Mouse (Mus musculus): Measurements from ENCODE around the gene Pole2. TPM values are rescaled to one million over a fixed set of nuclear protein-coding genes. Genes with fewer than 3 reads are reported as not detected.
A peak's percentile ranks its signal among the peaks of the same experiment; 100 is the strongest.
"Not testable (repeated sequence)": the region's sequence is repeated elsewhere in the genome, so short reads cannot be mapped to it uniquely, and the experiment has no call there.

Gene Pole2
- polyA plus RNA-seq, 1 experiment from 2014 or later: 25.8 TPM

DNA sequence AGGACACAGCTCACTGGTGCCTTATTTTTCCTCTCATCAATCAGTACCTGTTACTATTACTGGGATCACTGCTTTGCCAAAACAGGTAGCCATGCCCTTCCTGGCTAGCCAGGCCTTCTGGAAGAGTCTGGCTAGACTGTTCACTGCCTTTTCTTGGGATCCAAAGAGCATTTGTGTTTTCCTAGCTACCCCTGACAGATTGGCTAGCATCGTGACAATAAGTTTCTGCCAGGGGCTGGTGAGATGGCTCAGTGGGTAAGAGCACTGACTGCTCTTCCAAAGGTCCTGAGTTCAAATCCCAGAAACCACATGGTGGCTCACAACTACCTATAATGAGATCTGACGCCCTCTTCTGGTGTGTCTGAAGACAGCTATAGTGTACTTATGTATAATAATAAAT is 67.3 kb downstream of the Pole2 start:
- H3K9me3 ChIP-seq (ENCODE audit: control insufficient read depth, low read length); H3K4me1 ChIP-seq (replicated peaks; ENCODE audit: control insufficient read depth, insufficient read depth, low read length); H3K27ac ChIP-seq (ENCODE audit: low read depth, low read length); H3K36me3 ChIP-seq (ENCODE audit: control insufficient read depth, insufficient read depth, low read length); H3K9ac ChIP-seq (ENCODE audit: low read depth, low read length); ATAC-seq (ENCODE audit: low FRiP score); H3K27me3 ChIP-seq (ENCODE audit: control insufficient read depth, insufficient read depth, low read length); H3K4me2 ChIP-seq (replicated peaks; ENCODE audit: low read depth, low read length); DNase-seq (ENCODE audit: low spot score); H3K4me3 ChIP-seq (ENCODE audit: low read depth, low read length): not testable (repeated sequence)
- 74% methylated on average over 2 of the region's 2 CpGs for WGBS

DNA sequence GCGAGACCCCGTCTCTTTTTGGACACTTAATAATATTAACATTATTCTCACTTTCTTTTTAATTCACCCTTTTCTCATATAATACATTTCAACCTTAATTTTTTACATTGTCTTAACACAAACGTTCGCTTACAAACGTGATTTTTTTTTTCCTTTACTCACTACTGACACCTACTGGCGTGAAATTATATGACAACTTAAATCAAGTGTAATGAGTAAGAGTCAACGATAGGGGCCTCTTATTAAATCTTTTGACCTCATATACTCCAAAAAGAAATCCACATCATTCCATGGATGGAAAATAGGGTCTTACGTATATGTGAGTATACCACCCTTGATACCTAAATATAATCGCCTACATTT is 68.4 kb downstream of the Pole2 start:
- Histone ChIP-seq H3K4me2 (replicated peaks; ENCODE audit: low read depth, low read length) (no peak overlapping the region), H3K9ac (ENCODE audit: low read depth, low read length) (no peak overlapping the region), H3K27ac (ENCODE audit: low read depth, low read length) (no peak overlapping the region), H3K4me3 (ENCODE audit: low read depth, low read length) (no peak overlapping the region), H3K9me3 (ENCODE audit: control insufficient read depth, low read length) (no peaks in the 10 kb centered on the region), H3K27me3 (ENCODE audit: control insufficient read depth, insufficient read depth, low read length) (no peaks in the 10 kb centered on the region), H3K36me3 (ENCODE audit: control insufficient read depth, insufficient read depth, low read length) (peaks cover 7% of the 10 kb centered on the region), H3K4me1 (replicated peaks; ENCODE audit: control insufficient read depth, insufficient read depth, low read length) (no peaks in the 10 kb centered on the region)
- peak; percentile 13; the same call in 1 of the 2 replicates for ATAC-seq (ENCODE audit: low FRiP score)
- peak; percentile 81 for DNase-seq (ENCODE audit: low spot score)
- 7% methylated on average over 9 of the region's 9 CpGs for WGBS

DNA sequence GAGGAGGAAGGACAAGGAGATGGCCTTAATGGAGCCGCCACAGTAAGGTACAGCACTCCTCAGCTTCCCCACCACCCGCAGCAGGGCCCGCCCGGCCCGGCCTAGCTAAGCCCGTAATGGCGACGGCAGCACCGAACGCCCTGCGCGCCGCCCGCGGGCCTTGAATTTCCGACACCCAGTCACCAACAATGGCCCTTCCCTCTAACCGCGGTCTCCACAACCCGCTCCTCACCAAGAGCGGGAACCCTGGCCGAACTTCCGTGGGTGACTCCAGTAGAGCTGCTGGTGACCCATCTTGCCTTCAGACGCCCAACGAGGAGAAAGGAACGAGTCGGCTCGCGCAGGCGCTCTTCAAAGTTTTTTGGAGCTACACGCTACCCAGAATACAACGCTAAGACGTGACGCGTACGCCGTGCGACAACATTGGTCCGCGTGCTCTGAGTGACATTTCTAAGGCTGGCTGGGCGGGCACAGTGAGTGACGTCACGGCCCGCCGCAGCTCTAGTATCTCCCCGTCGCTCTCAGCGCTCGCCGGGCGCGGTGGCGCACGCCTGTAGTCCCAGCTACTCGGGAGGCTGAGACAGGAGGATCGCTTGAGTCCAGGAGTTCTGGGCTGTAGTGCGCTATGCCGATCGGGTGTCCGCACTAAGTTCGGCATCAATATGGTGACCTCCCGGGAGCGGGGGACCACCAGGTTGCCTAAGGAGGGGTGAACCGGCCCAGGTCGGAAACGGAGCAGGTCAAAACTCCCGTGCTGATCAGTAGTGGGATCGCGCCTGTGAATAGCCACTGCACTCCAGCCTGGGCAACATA is 69.0 kb downstream of the Pole2 start, which contains the start of gene Rps29:
Gene Rps29, minus strand, starts transcription at position 422 of the 813 bp plus-strand sequence.
- not testable (repeated sequence) for H3K27me3 ChIP-seq (ENCODE audit: control insufficient read depth, insufficient read depth, low read length); H3K9me3 ChIP-seq (ENCODE audit: control insufficient read depth, low read length); H3K36me3 ChIP-seq (ENCODE audit: control insufficient read depth, insufficient read depth, low read length); H3K4me1 ChIP-seq (replicated peaks; ENCODE audit: control insufficient read depth, insufficient read depth, low read length)
- DNase-seq (ENCODE audit: low spot score): peak; percentile 100
- peak within 1 kb of the TSS; percentile 89 for H3K27ac ChIP-seq (ENCODE audit: low read depth, low read length)
- peak; percentile 98 for ATAC-seq (ENCODE audit: low FRiP score)
- peak within 1 kb of the TSS; percentile 66 for H3K4me2 ChIP-seq (replicated peaks; ENCODE audit: low read depth, low read length)
- H3K4me3 ChIP-seq (ENCODE audit: low read depth, low read length): peak within 1 kb of the TSS; percentile 79
- under 1% methylated on average over 54 of the region's 68 CpGs for WGBS
- peak within 1 kb of the TSS; percentile 90 for H3K9ac ChIP-seq (ENCODE audit: low read depth, low read length)

DNA sequence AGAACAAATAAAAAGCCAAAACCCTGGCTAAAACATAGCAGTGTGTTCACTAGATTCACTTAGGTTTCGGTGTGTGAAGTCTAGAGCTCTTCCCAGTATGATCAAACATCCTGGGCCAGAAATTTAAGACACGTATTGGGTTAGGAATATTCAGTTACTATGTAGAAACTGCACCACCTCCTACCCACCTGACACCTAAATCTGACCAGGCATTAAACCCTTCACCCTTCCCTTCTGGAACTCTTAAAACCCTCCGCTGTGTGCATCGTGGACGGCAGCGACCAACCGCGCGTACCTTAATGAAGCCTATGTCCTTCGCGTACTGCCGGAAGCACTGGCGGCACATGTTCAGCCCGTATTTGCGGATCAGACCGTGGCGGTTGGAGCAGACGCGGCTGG is 69.6 kb downstream of the Pole2 start:
- Histone ChIP-seq H3K9me3 (ENCODE audit: control insufficient read depth, low read length) (no peaks in the 10 kb centered on the region), H3K36me3 (ENCODE audit: control insufficient read depth, insufficient read depth, low read length) (peaks cover 7% of the 10 kb centered on the region), H3K4me2 (replicated peaks; ENCODE audit: low read depth, low read length) (peak overlapping the region; percentile 66), H3K4me1 (replicated peaks; ENCODE audit: control insufficient read depth, insufficient read depth, low read length) (no peaks in the 10 kb centered on the region), H3K27ac (ENCODE audit: low read depth, low read length) (peak overlapping the region; percentile 89), H3K9ac (ENCODE audit: low read depth, low read length) (peak overlapping the region; percentile 90), H3K27me3 (ENCODE audit: control insufficient read depth, insufficient read depth, low read length) (no peaks in the 10 kb centered on the region), H3K4me3 (ENCODE audit: low read depth, low read length) (peak overlapping the region; percentile 79)
- ATAC-seq (ENCODE audit: low FRiP score) (no peak), DNase-seq (ENCODE audit: low spot score) (no peak)
- 2% methylated on average over 19 of the region's 19 CpGs for WGBS

DNA sequence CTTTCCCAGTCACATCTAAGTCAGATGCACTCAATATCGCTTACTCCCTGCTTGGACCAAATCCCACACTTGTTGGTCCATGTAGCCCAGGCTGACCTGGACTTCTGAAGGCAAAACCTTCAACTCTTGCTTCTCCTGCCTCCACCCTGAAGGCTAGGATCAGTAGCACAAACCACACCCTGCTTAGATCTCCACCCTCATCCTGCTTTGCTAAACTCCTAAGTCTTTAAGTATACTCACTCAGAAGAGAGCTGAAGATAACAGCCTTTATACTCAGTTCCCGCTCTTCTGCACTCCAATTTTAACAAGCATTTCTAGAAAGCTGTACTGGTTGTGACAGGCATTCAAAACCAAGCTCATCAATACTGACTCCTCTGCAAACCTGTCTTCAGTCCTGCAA is 70.9 kb downstream of the Pole2 start:
- H3K4me1 ChIP-seq (replicated peaks; ENCODE audit: control insufficient read depth, insufficient read depth, low read length): no peaks in the 10 kb centered on the region
- 95% methylated on average over 2 of the region's 2 CpGs for WGBS
- H3K27me3 ChIP-seq (ENCODE audit: control insufficient read depth, insufficient read depth, low read length): no peaks in the 10 kb centered on the region
- no peak overlapping the region for H3K4me2 ChIP-seq (replicated peaks; ENCODE audit: low read depth, low read length)
- DNase-seq (ENCODE audit: low spot score) (no peak), ATAC-seq (ENCODE audit: low FRiP score) (no peak)
- H3K9me3 ChIP-seq (ENCODE audit: control insufficient read depth, low read length): no peaks in the 10 kb centered on the region
- peaks cover 7% of the 10 kb centered on the region for H3K36me3 ChIP-seq (ENCODE audit: control insufficient read depth, insufficient read depth, low read length)
- no peak overlapping the region for H3K4me3 ChIP-seq (ENCODE audit: low read depth, low read length)
- H3K27ac ChIP-seq (ENCODE audit: low read depth, low read length): no peak overlapping the region
- H3K9ac ChIP-seq (ENCODE audit: low read depth, low read length): no peak overlapping the region

DNA sequence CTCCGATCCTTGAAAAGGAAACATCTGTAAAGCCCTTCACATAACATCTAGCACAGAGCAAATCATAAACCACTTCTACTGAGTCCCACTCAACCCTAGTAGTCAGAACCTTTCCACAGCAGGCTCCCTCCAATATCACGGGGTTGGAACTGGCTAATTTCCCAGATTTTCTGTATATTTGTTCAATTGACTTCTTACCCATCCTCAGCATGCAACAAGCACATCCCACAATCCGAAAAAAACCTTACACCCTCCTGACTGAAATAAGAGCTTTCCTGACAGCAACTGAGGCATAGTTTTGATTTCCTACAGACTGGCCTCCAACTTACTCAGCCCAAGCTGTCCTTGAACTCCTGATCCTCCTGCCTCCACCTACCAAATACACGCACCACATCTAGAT is 71.6 kb downstream of the Pole2 start:
- no peak overlapping the region for H3K27ac ChIP-seq (ENCODE audit: low read depth, low read length)

DNA sequence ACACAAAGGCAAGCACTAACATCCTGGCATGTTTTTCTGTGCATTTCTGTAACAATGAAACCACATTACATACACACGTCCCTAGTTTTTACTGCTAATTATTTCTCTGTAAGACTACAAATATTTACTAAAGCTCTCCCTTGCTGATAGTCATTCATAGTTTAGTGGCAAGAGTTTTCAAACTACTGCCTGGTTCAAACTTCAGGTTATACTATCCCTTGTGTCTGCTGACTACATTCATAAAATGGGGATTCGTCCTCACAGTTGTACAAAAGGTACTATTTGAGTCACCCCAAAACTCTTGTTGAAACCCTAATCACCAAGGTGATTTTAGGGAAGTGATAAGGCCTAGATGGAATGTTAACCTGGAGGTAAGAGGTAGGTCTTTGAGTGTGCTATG is 72.1 kb downstream of the Pole2 start:
- H3K4me1 ChIP-seq (replicated peaks; ENCODE audit: control insufficient read depth, insufficient read depth, low read length): no peaks in the 10 kb centered on the region
- no peak for DNase-seq (ENCODE audit: low spot score)
- no peaks in the 10 kb centered on the region for H3K9me3 ChIP-seq (ENCODE audit: control insufficient read depth, low read length)
- H3K4me2 ChIP-seq (replicated peaks; ENCODE audit: low read depth, low read length): no peak overlapping the region
- 83% methylated on average over 2 of the region's 2 CpGs for WGBS
- peaks cover 7% of the 10 kb centered on the region for H3K36me3 ChIP-seq (ENCODE audit: control insufficient read depth, insufficient read depth, low read length)
- no peak overlapping the region for H3K27ac ChIP-seq (ENCODE audit: low read depth, low read length)
- no peak overlapping the region for H3K4me3 ChIP-seq (ENCODE audit: low read depth, low read length)
- no peak overlapping the region for H3K9ac ChIP-seq (ENCODE audit: low read depth, low read length)
- H3K27me3 ChIP-seq (ENCODE audit: control insufficient read depth, insufficient read depth, low read length): no peaks in the 10 kb centered on the region
- ATAC-seq (ENCODE audit: low FRiP score): no peak

More for the DNA sequence above, 71.6 kb downstream of the Pole2 start:
- Histone ChIP-seq H3K27me3 (ENCODE audit: control insufficient read depth, insufficient read depth, low read length) (no peaks in the 10 kb centered on the region), H3K36me3 (ENCODE audit: control insufficient read depth, insufficient read depth, low read length) (peaks cover 7% of the 10 kb centered on the region), H3K9me3 (ENCODE audit: control insufficient read depth, low read length) (no peaks in the 10 kb centered on the region), H3K9ac (ENCODE audit: low read depth, low read length) (no peak overlapping the region), H3K4me1 (replicated peaks; ENCODE audit: control insufficient read depth, insufficient read depth, low read length) (no peaks in the 10 kb centered on the region), H3K4me2 (replicated peaks; ENCODE audit: low read depth, low read length) (no peak overlapping the region), H3K4me3 (ENCODE audit: low read depth, low read length) (no peak overlapping the region)
- DNase-seq (ENCODE audit: low spot score) (no peak), ATAC-seq (ENCODE audit: low FRiP score) (no peak)
- 86% methylated on average over 4 of the region's 4 CpGs for WGBS

Other genes with a start within 250 kb of the Pole2 start
- 1,259 and 1,264 TPM in 2 replicates for gene Rps29, start 69.0 kb downstream of the Pole2 start, polyA plus RNA-seq (2014; fragmentation: Nextera tagmentation; extraction: Ambion mirVana)
- 23.6 and 27.2 TPM in 2 replicates for gene Lrr1, start 59.4 kb downstream of the Pole2 start, polyA plus RNA-seq (2014; fragmentation: Nextera tagmentation; extraction: Ambion mirVana)
- gene Rpl36al, start 44.1 kb downstream of the Pole2 start, polyA plus RNA-seq (2014; fragmentation: Nextera tagmentation; extraction: Ambion mirVana): 461 and 473 TPM in 2 replicates
- 35.9 and 37.7 TPM in 2 replicates for gene Mgat2, start 44.0 kb downstream of the Pole2 start, polyA plus RNA-seq (2014; fragmentation: Nextera tagmentation; extraction: Ambion mirVana)
- gene Gm49383, start 31.1 kb downstream of the Pole2 start, polyA plus RNA-seq (2014; fragmentation: Nextera tagmentation; extraction: Ambion mirVana): 33.2 and 35.8 TPM in 2 replicates
- 13.2 and 13.9 TPM in 2 replicates for gene Dnaaf2, start 29.8 kb downstream of the Pole2 start, polyA plus RNA-seq (2014; fragmentation: Nextera tagmentation; extraction: Ambion mirVana)
- 34.5 and 36.2 TPM in 2 replicates for gene Gm49384, start 23.9 kb downstream of the Pole2 start, polyA plus RNA-seq (2014; fragmentation: Nextera tagmentation; extraction: Ambion mirVana)
- gene Klhdc1, start 13.0 kb upstream of the Pole2 start, polyA plus RNA-seq (2014; fragmentation: Nextera tagmentation; extraction: Ambion mirVana): 2.9 and 4.5 TPM in 2 replicates
- 267 and 269 TPM in 2 replicates for gene Klhdc2, start 68.5 kb upstream of the Pole2 start, polyA plus RNA-seq (2014; fragmentation: Nextera tagmentation; extraction: Ambion mirVana)
- 90.2 and 108 TPM in 2 replicates for gene Nemf, start 129.0 kb upstream of the Pole2 start, polyA plus RNA-seq (2014; fragmentation: Nextera tagmentation; extraction: Ambion mirVana)
- 47.4 and 49.9 TPM in 2 replicates for gene Arf6, start 144.0 kb upstream of the Pole2 start, polyA plus RNA-seq (2014; fragmentation: Nextera tagmentation; extraction: Ambion mirVana)
- 1.3 and 2.2 TPM in 2 replicates for gene Gm9887, start 144.3 kb upstream of the Pole2 start, polyA plus RNA-seq (2014; fragmentation: Nextera tagmentation; extraction: Ambion mirVana)